Mouse (Mus musculus) cerebellum, postnatal 14 days (tissue): ENCODE data around the gene Pecam1.
A peak's percentile ranks its signal among the peaks of the same experiment; 100 is the strongest.
"Not testable (repeated sequence)": the region's sequence is repeated elsewhere in the genome, so short reads cannot be mapped to it uniquely, and the experiment has no call there.

Experiments
- DNase-seq, 2 experiments: peaks; one replicate each; pipeline ENCODE4 v3.0.0; 2021; ENCODE audit warnings: mixed read lengths in 2 of 2

The Pecam1 gene

DNA sequence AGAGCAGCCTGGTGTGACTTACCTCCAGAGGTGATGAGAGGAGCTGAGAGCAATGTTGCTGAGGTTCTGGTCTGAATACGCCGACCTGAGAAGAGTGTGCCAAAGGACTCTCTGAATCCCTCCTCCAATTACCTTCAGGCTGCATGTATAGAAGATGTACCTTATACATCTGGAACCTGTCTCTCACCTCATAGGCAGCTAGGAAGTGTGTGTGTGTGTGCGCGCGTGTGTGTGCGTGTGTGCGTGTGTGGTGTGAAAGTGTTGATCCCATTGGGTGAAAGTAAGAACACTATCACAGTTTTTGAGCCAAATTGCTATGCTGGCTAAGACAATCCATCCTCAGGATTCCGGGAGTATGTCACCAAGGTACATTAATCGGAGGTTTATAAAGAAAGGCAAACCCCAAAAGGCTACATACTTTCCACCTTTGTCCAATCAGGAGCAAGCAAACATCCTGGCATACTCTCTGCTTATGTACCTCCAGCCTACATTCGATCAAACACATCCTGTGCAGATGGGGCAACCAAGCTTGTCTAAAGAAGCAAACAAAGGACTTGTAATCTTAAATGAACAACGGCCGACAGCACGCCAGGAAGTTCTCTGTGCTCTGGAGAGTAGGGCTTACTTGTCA, at the start of gene Pecam1:
TSS of gene Pecam1 (minus strand) at position 508 of the 631 bp plus-strand sequence.
- no peak for DNase-seq

DNA sequence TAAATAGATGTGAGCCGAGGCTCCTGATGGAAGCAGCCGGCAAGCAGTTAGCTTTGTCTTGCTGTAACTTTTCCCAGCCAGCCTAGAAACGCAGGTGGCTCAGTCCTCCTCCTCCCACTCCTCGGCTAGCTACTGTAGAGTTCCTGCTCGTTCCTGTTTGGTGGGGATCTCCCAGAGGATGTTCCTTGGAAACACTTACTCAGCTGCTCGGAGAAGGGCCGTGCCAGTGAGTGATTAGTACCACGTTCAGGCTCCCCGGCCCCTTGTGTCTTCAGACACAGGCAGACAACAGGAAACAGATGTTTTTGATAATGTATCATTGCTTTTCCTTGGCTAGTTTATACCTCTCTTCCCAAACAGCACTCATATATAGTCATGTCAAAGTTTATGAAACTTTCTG, 45.3 kb upstream of the Pecam1 start:
- DNase-seq, result no peak

DNA sequence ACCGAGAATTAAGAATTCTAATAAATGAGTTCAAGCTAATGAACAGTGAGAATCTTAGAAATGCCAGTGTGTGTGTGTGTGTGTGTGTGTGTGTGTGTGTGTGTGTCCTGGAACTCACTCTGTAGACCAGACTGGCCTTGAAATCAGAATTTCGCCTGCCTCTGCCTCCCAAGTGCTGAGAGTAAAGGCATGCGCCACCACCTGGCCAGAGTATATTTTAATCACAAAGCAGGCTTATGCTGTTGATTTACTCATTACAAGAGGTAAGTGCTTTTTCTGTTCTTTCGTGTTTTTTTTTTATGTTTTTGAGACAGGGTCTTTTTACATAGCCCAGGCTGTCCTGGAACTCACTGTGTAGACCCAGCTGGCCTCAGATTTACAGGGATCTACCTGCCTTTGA, 43.4 kb upstream of the Pecam1 start:
- DNase-seq, result no peak

DNA sequence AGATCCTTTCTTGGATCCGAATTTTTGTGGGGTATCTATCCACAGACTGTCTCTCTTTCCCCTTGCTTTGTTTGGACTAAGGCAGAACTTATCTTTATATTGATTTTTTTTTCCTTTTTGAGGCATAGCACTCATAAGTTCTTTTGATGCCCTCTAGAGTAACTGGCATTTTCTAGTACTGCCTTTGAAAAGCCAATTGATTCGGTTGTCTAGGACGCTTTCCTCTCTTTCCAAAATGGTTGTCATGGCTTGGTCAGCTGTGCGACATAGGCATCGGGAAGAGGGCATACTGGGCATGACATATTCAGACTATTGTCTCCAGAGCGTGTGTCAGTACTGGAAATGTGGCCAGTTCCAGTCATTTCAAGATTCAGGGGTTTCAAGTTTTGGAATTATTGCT, 39.2 kb upstream of the Pecam1 start:
- peak; percentile 46 to 47 for DNase-seq

DNA sequence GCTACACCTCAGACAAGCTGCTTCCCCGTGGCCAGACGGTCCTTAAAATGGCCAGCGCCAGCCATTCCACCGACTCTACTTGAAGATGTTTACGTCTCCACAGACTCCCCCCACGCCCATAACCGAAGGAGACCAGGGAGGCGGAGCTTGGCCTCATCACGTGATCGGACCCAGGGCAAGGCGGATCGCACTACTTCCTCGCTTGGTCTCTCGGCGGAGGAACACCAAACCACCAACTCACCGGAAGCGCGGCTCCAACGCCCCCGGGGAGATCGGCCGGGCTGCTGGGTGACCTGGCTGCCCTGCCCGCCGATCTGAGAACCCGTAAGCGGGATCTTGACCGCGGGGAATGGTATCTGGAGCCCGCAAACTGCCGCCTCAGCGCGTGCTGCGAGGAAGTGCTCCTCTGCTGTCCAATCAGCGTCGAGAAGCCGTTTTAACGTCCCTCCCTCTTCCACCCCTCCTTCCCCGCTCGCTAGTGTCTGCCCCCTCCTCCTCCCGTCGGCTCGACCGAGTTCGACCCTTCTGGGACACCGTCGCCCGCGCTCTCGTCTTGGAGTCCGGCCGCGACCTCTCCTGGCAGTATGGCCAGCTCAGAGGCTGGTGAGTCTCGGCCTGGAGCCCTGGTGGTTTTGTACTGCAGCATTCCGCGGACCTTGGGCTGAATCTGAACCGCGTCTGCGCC, 38.5 kb upstream of the Pecam1 start, which contains the start of the genes Ddx5 and Cep95:
TSS of gene Ddx5 (minus strand) at position 411 of the 685 bp plus-strand sequence.
TSS of gene Cep95 (plus strand) at position 478 of the 685 bp plus-strand sequence.
- DNase-seq, result peak; percentile 98

DNA sequence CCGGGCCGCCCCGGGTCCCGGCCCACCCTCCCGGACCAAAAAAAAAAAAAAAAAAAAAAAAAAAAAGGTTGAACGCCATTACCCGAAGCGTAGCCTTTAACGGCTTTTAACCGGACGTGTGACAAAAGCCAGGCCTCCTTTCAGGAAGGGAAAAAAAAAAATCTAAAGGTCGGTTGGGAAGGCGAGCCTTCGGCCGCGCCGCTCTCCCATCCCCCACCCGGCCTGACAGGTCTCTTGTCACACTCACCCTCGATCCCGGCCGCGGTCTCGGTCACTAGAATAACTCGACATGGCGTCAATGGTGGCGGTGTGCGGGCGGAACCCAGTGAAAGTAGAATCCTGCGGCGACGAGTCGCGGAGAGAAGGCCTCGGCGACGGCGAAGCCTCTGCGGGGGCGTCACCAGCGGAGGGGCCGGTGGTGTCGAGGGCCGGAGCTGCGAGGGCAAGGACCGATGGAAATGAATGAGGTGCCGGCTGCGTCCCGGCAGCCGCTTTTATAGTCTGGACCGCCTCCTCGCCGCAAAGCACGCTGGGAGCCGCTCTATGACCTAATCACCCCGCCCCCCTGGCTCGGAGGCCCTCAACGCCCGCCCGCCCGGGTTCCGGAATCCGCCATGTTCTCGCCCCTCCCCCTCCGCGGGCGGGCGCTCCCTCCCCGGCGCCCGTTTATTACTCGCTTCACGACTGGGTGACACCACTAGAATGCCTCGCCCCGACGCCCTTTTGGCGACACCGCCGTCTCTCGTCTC, 37.8 kb upstream of the Pecam1 start:
- peak; percentile 100 for DNase-seq

DNA sequence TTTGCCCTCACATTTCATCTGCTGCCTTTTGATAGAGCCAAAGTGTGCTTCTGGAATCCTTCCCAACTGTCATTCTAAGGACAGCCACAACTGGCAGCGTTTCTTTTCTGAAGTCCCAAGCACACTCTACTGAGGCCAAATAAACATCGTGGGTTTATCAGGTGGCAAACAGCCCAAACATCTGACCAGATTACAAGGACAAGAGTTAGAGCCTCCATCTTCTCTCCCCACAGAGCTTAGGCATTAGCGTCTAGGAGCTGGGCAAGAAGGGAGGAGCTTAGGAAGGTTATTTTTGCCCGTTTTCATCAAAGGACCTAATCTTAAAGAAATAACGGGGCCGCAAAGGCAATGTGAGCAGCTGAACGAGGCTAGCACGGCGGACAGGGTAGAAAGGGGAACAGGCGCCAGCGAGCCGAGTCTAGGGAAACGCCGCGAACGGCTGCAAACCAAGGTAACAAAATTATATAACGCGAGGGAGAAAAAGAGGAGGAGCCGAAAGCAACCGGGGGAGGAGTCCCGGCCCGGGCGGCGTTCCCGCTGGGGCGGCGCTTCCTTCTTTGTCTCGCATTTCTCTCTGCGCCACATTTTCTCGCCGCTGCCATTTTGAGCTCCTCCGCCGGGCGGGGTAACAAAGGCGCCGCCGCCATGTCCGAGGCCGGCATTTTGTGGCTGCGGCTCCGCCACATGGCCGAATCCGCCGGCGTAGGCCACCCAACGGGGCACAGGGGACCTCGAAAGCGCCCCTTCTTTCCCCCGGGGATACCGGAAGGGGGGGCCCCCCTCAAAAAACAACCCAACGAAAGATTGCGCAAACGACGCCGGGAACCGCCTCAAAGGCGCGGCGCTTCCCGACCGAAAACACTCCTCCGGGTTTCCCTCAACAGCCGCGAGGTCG, 37.0 kb upstream of the Pecam1 start:
- DNase-seq, result peak; percentile 93

DNA sequence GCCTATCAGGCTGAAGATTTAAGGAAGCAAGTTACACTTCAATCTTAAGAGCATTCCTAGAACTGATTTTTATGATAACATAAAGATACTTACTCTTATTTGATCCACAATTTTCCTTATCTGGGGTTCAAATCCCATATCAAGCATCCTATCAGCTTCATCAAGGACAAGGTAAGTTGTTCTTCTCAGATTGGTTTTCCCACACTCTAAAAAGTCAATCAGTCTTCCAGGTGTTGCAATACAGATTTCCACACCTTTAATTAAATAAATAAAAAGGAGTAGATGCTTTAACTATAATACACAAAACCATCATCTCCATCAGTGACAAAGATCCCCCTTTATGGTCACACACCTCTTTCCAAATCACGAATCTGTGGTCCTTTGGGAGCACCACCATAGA, 34.6 kb upstream of the Pecam1 start:
- no peak for DNase-seq

DNA sequence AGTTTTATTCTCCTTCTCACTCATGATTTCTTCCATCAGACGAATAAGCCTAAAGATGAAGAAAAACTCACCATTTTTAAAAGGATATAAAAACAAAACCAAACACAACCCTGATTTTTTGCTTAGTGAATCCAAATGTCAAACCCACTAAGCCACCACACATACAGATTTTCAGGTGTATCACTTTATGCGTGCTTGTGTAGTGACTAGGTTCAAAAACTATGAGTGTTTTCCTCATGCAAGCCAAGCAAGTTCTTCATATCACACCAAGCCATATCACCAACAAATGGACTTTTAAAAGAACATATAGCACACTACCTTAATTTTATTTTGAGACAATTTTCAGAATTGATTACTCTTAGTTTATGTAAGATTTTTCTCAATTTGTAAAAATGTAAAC, 34.0 kb upstream of the Pecam1 start:
- DNase-seq, result no peak

DNA sequence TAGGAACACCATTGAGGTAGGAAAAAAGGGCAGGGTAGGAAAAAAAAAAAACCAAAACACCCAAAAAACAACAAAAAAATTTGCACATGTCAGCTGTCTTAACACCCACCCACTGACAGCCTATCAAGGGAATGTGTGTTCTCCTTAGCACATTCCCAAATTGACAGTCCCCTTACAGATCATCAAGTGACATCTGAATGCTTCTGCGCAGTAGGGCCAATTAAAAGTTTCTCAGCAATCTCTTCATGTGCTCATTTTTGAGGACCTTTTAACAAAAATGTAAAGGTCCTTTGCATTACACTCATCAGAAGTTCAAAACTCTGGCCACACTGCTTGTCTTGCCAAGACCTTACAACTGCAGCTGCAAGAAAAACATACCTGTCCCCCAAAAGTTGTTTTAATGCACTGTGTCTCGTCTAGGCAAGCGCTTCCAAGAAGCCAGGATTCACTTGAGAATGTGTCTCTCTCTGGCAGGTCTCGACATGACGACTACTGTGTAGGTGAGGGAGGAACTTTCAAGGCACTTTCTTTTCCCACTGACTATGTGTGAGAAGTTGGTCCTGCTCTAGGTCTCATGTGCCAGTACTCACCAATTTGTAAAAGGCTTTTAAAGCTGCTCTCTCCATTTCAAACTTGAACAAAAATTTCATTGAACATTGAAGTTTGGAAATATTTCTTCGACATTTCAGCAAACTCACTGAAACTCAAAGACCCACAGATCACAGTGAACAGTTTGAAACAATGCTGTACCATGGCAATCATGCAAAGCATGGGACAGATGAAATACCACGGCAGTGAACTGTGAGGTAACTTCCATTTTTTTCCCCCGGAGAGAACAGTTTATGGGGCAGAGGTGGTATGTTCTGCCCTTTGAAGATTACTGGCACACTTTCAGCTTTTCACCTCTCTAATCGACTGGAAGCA, 32.7 kb upstream of the Pecam1 start:
- DNase-seq, result no peak

DNA sequence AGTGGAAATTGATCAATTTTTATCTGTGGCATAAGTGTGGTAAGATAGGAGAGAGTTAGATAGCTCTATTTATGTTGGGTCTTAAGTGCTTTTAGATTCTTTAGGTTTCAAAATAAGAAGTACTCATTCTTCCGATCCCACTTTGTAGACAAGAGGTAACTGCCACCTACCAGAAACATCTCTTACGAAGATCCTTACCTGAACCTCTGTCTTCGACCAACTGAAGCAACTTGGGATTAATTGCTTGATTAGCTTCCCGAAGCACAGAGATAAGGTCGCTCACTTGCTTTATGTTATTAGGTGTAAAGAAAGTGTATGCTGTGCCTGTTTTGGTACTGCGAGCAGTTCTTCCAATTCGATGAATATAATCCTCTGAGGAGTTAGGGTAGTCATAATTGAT, 31.8 kb upstream of the Pecam1 start:
- DNase-seq, result not testable (repeated sequence)

DNA sequence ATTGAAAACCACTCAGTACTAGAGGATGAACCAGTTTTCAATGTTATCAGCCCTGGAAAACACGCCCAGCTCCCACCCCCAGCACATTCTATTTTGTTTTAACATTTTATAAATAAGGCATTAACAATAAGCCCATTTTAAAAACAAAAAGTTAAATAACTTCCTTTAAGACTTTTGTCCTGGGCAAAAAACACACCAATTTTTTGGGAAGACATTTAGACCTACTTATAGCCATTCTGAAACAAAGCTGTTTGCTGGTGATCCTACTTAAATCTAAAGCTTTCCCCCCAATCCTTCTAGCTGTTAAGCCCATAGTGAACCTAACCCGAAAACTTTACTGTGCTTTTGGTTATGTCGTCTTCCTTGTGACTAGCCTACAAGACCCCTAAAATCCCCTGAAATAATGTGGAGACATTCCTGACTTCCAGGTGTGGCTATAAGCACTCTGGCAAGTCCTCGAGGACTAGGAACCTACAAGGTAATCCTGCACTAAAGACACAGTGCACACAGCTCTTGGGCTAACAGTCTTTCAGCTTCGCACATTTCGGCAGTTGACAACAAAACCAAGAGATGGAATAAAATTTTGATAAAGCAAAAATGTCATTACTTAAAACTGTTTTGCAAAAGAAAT, 30.3 kb upstream of the Pecam1 start:
- DNase-seq, result no peak

DNA sequence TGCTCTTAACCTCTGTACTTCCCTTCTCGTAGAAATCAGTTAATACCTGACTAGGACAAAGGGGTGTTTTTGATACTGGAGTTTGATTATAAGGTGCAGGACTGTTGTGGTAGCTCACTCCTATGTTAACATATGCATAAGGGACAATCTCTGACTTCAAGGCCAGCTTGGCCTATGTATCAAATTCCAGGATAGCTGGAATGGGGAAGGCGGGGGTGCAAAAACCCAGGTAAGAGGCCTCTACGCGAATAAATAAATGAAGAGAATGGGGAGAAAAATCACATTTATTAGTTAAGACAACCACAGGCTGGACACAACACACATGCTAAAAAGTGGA, 29.6 kb upstream of the Pecam1 start:
- DNase-seq, result no peak

DNA sequence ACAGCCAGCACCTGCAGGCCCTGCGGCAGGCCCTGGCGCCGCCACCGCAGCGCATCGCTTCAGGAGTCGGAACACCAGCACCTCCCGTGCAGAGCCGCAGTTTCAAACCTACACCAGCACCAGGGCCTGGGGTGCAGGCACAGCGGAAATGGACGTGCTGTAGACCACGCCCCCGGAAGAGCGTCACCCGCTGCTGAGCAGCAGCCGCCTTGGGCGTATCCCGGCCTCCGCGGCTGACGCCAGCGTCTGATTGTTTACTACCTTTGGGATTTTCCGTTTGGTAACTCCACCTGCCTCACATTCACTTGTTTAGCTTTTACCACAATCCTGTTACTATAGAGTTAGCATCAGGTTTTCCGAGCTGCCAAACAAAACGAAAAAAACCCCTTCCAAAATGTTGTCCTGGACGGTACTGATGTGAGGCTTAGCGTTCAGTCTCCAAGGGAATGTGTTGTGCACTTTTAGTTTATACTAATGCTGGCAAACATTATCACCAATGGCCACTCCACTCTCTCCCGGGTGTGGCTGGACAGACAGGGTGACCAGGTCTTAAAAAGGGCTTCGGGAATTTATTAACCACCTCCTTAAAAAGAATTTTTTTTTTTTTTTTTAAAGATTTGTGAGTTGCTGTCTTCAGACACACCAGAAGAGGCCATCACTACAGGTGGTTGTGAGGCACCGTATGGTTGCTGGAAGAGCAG, 29.1 kb upstream of the Pecam1 start, which contains the start of gene Polg2:
TSS of gene Polg2 (minus strand) at position 150 of the 701 bp plus-strand sequence.
- peak; percentile 89 to 91 for DNase-seq

DNA sequence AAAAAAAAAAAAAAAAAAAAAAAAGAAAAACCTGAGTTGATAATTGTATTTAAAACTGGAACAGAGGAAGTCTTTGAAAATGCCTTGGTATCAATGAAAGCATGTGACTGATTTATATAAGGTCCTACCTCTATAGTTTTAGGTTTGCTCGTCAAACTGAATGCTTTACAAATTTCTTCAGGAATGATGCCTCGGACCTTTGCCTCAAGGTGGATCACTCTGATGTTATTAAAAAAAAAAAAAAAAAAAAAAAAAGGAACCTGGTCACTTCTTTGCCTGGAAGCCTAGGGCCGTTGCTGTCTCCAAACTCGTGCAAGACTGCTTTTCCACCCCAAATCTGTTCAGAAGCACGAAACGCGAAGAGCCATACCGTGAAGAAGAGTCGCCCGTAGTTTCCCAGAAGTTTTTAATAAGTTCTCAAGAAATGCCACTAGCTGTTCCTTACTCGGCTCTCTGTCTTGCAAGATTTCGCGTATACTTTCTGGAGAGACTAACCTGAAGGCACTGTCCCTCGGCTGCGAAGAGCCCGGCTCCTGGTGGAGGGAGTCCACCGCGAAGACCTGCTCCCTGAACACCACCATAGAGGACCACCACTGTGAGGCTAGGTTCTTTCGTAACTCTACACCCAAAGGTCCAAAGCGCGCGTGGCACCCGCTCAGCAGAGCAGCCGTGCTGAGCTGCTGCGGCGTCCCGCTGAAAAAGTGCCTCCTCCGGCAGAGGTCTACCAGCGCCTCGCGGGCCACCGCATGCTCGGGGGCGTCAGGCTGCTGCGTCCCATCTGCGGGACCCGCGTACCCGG, 28.4 kb upstream of the Pecam1 start:
- no peak for DNase-seq

DNA sequence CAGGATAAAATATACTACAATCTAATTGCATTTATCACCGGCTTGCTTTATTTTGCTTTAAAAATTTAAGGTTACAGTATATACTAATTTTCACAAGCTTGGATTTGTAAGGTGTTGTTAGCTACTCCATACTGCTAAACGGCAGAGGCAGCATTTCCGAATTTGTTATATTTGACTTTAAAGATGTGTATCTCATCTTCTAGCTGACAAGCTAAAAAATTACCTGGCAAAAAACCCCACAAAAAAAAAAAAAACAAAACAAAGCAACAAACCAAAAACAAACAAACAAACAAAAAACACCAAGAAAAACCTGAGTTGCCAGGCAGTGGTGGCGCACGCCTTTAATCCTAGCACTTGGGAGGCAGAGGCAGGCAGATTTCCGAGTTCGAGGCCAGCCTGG, 27.7 kb upstream of the Pecam1 start:
- no peak for DNase-seq

DNA sequence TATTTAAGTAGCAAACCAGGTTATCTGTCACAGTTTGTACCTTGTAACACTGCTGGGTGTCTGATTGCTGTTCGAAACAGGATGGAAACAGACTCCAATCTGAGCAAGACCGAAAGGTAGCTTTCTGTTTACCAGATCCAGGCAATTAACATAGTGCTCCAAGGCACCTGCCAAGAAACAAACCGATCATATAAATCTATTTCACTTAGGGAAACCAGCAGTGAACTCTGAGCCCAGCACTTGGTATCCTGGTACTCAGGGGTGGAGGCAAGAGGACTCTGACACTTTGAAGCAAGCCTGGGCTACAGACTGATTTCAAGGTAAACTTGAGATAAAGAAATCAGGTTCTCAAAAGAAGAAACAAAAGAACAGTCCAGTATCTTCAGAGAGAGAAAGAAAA, 27.0 kb upstream of the Pecam1 start:
- DNase-seq, result no peak

DNA sequence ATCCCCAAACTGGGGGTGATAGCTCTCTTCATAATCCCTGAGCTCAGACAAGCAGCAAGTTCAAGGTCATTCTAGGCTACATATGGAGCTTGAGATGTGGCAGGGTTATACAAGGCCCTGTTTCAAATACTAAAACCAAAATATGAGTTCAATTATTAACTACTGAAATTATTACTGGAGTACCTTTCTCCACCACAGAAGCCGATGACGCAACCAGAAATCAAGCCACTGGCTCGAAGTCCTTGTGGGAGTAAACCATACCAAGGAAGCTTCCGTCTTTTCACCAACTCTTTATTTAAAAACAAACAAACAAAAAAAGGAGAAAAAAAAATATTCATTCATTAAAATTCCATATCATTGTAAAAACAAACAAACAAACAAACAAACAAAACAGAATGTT, 26.5 kb upstream of the Pecam1 start:
- no peak for DNase-seq

DNA sequence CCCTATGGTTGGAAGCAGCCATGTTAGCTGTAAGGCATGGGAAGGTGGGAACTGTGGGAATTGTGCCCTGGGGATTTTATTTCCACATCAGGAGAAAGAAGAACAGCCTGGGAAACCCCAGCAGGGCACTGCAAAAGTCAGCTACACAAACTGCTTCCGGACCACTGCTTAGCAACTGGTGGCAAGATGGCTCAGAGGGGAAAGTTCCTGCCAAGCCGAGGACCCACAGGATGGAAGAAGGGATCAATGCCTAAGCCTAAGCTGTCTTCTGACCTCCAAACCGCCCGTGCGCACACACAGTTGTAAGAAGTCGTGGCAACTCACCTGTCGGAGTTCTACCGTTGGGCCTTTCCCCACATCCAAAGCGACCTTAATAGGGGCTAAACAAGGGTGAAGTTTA, 22.6 kb upstream of the Pecam1 start:
- DNase-seq, result no peak
